Mouse (Mus musculus) myocyte (in vitro differentiated cells): ENCODE measurements around the gene Kdm1b.

Experiments used
- CEBPB ChIP-seq: IDR thresholded peaks from 2 replicates; pipeline ENCODE4 v1.6.1; 2011; ENCODE audit warnings: mild to moderate bottlenecking, moderate library complexity; ENCODE audit not compliant: poor library complexity, insufficient read depth, severe bottlenecking
- E2F4 ChIP-seq: IDR thresholded peaks from one replicate; pipeline ENCODE4 v1.6.1; 2011; ENCODE audit warnings: mild to moderate bottlenecking, control low read depth, moderate library complexity; ENCODE audit not compliant: insufficient read depth
- MAX ChIP-seq: IDR thresholded peaks from one replicate; pipeline ENCODE4 v1.6.1; 2011; ENCODE audit warnings: low read depth, mild to moderate bottlenecking, control low read depth
- MYOD1 ChIP-seq, 3 experiments: IDR thresholded peaks; one replicate each; pipeline ENCODE4 v1.6.1; 2011; ENCODE audit warnings: control low read depth in 2 of 3, low read depth in 2 of 3, mild to moderate bottlenecking in 2 of 3, moderate library complexity in 1 of 3; ENCODE audit not compliant: insufficient read length in 2 of 3, control insufficient read depth in 1 of 3
- MYOG ChIP-seq, 3 experiments: IDR thresholded peaks; one replicate each; pipeline ENCODE4 v1.6.1; 2011; ENCODE audit warnings: control low read depth in 2 of 3, low read depth in 2 of 3, mild to moderate bottlenecking in 2 of 3; ENCODE audit not compliant: insufficient read length in 2 of 3, control insufficient read depth in 1 of 3, insufficient read depth in 1 of 3
- POLR2A ChIP-seq: IDR thresholded peaks from one replicate; pipeline ENCODE4 v1.6.1; 2011; ENCODE audit warnings: low read depth, mild to moderate bottlenecking, control low read depth, moderate library complexity; ENCODE audit not compliant: insufficient read length
- POLR2AphosphoS2 ChIP-seq: IDR thresholded peaks from one replicate; pipeline ENCODE4 v1.6.1; 2011; ENCODE audit warnings: low read depth, control low read depth; ENCODE audit not compliant: insufficient read length
- TCF12 ChIP-seq: IDR thresholded peaks from one replicate; pipeline ENCODE4 v1.6.1; 2011; ENCODE audit warnings: mild to moderate bottlenecking, control low read depth; ENCODE audit not compliant: poor library complexity, insufficient read depth, severe bottlenecking
- TCF3 ChIP-seq: IDR thresholded peaks from one replicate; pipeline ENCODE4 v1.6.1; 2011; ENCODE audit warnings: low read depth, control low read depth; ENCODE audit not compliant: insufficient read length
- USF1 ChIP-seq: IDR thresholded peaks from one replicate; pipeline ENCODE4 v1.6.1; 2011; ENCODE audit warnings: low read depth, mild to moderate bottlenecking, control low read depth, moderate library complexity

GRCm38 (mm10) chr13:47080905-47081505 is 37.7 kb downstream of the Kdm1b start:
- no peak for TF ChIP-seq POLR2A
- TF ChIP-seq MAX = no peak
- no peak for TF ChIP-seq MYOG (IDR thresholded peaks at IDR 0.05; ENCODE audit: control insufficient read depth in 1 of 3, insufficient read depth in 1 of 3, insufficient read length in 2 of 3, low read depth in 2 of 3)
- no peak for TF ChIP-seq TCF12
- no peak for TF ChIP-seq USF1
- TF ChIP-seq E2F4 = no peak
- TF ChIP-seq POLR2AphosphoS2 = no peak
- no peak for TF ChIP-seq TCF3
- TF ChIP-seq CEBPB = no peak
- TF ChIP-seq MYOD1 (IDR thresholded peaks at IDR 0.05; ENCODE audit: control insufficient read depth in 1 of 3, insufficient read length in 2 of 3, low read depth in 2 of 3) = no peak
